Mouse (Mus musculus) embryonic facial prominence, embryonic 11.5 days (tissue): ENCODE data around the gene Cdh13. TPM values are rescaled to one million over a fixed set of nuclear protein-coding genes. Genes with fewer than 3 reads are reported as not detected.

Source experiments
- ATAC-seq: fragments of 200-750 bp; cut with Nextera tagmentation; replicated peaks from 2 replicates; pipeline ENCODE4 v1.8.0; 2017; ENCODE audit warnings: low read depth; ENCODE audit not compliant: insufficient number of reproducible peaks, low FRiP score, low TSS enrichment
- DNase-seq: peaks from one replicate; pipeline ENCODE4 v3.0.0-alpha.2; 2015; ENCODE audit warnings: low spot score
- H3K27ac ChIP-seq: fragments of 300-500 bp; sonication (generic); replicated peaks from 2 replicates; pipeline ENCODE4 v1.5.1; 2014; ENCODE audit warnings: mild to moderate bottlenecking, low read depth, low read length, control low read depth
- H3K27me3 ChIP-seq: fragments of 300-500 bp; sonication (generic); 2 replicates; pipeline ENCODE4 v1.6.1; 2014; ENCODE audit warnings: mild to moderate bottlenecking, low read length, moderate library complexity, mixed read lengths; ENCODE audit not compliant: control insufficient read depth, insufficient read depth
- H3K36me3 ChIP-seq: fragments of 300-500 bp; sonication (generic); replicated peaks from 2 replicates; pipeline ENCODE4 v1.6.1; 2014; ENCODE audit warnings: low read depth, mild to moderate bottlenecking, low read length, moderate library complexity, mixed read lengths; ENCODE audit not compliant: control insufficient read depth, insufficient read depth
- H3K4me1 ChIP-seq: fragments of 300-500 bp; sonication (generic); 2 replicates; pipeline ENCODE4 v1.6.1; 2014; ENCODE audit warnings: low read length, mixed read lengths; ENCODE audit not compliant: control insufficient read depth, insufficient read depth
- H3K4me2 ChIP-seq: fragments of 300-500 bp; sonication (generic); 2 replicates; pipeline ENCODE4 v1.6.1; 2014; ENCODE audit warnings: low read depth, mild to moderate bottlenecking, control low read depth, low read length, moderate library complexity
- H3K4me3 ChIP-seq: fragments of 300-500 bp; sonication (generic); 2 replicates; pipeline ENCODE4 v1.5.1; 2014; ENCODE audit warnings: low read depth, low read length, control low read depth
- H3K9ac ChIP-seq: fragments of 300-500 bp; sonication (generic); replicated peaks from 2 replicates; pipeline ENCODE4 v1.6.1; 2014; ENCODE audit warnings: mild to moderate bottlenecking, control low read depth, low read length
- H3K9me3 ChIP-seq: fragments of 300-500 bp; sonication (generic); replicated peaks from 2 replicates; pipeline ENCODE4 v1.6.1; 2016; ENCODE audit warnings: mild to moderate bottlenecking, low read length, inconsistent platforms, mixed read lengths; ENCODE audit not compliant: control insufficient read depth
- WGBS: fragments of 180-500 bp; shearing (Covaris S2); extraction: QIAGEN DNeasy Blood & Tissue Kit; methylation state at CpG from one replicate; pipeline ENCODE4 v1.1.7; 2014; 5-methylcytosine and 5-hydroxymethylcytosine counted together
- polyA plus RNA-seq: library from polyadenylated mRNA; unstranded; fragments of >200 nt; fragmentation: Nextera tagmentation; extraction: Ambion mirVana; gene quantifications from 2 replicates; pipeline ENCODE4 v1.2.1, GENCODE M21; 2014

Gene Cdh13
- polyA plus RNA-seq, 1 experiment from 2014 or later: 7.1 TPM

DNA sequence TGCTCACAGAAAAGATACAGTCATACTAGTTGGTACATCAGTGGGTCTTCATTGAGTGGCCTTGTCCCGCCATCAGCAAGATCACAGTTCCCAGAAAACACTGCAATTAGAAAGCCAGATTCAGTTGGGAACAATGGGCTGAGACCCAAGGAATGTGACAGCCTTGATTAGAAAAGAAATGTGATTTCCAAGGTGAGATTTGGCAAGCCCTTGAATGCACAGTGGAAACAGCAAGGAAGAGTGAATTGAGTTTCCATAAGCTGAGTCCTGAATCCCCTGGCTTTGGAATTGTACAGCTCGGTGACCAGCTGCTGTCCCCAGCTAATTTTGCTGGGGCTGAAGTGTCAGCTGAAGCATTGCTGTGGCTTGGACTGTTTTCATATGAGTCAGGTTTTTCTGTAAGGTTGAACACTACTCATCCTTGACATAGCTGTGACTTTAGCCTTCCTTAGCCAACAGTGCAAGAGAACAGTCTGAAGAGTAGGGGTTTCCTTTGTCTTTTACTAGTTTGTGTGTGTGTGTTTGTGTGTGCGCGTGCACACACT, 133.3 kb downstream of the Cdh13 start:
- Histone ChIP-seq H3K27me3 (no peaks in the 10 kb centered on the region), H3K27ac (no peak overlapping the region), H3K4me1 (no peaks in the 10 kb centered on the region), H3K4me3 (no peak overlapping the region), H3K9me3 (no peaks in the 10 kb centered on the region), H3K4me2 (no peak overlapping the region), H3K9ac (no peak overlapping the region), H3K36me3 (no peaks in the 10 kb centered on the region)
- no peak for DNase-seq
- WGBS: 82% methylated on average over 4 of the region's 4 CpGs
- ATAC-seq: no peak

GRCm38 (mm10) chr8:118422624-118423023, 139.1 kb downstream of the Cdh13 start:
- DNase-seq: no peak
- ATAC-seq: no peak
- 89% methylated on average over 10 of the region's 10 CpGs for WGBS
- no peak overlapping the region for H3K9ac ChIP-seq
- H3K36me3 ChIP-seq: no peaks in the 10 kb centered on the region
- no peak overlapping the region for H3K4me2 ChIP-seq
- H3K4me1 ChIP-seq: no peaks in the 10 kb centered on the region
- H3K9me3 ChIP-seq: no peaks in the 10 kb centered on the region
- no peak overlapping the region for H3K27ac ChIP-seq
- H3K4me3 ChIP-seq: no peak overlapping the region
- H3K27me3 ChIP-seq: no peaks in the 10 kb centered on the region

DNA sequence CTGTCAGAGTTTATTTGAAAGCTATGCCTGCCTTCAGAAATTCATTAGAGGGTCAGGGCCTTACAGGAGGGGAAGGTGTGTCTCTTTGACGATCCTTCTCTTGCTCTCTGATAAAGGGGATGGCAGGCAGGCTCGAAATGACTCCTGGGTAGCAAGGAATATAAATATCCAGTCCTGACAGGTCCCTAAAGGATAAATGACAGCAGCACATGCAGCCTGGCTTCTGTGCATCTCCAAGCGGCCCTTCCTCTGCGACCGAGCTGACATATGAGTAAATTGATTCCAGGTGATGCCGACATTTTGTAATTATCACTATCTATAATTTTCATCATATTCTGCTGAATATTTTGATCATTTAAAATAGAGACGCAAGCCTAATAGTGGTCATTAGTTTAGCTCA, 145.4 kb downstream of the Cdh13 start:
- ATAC-seq (no peak), DNase-seq (no peak)
- Histone ChIP-seq H3K4me2 (no peak overlapping the region), H3K27ac (no peak overlapping the region), H3K9ac (no peak overlapping the region), H3K9me3 (no peaks in the 10 kb centered on the region), H3K36me3 (no peaks in the 10 kb centered on the region), H3K27me3 (no peaks in the 10 kb centered on the region), H3K4me1 (no peaks in the 10 kb centered on the region), H3K4me3 (no peak overlapping the region)
- 61% methylated on average over 7 of the region's 7 CpGs for WGBS

DNA sequence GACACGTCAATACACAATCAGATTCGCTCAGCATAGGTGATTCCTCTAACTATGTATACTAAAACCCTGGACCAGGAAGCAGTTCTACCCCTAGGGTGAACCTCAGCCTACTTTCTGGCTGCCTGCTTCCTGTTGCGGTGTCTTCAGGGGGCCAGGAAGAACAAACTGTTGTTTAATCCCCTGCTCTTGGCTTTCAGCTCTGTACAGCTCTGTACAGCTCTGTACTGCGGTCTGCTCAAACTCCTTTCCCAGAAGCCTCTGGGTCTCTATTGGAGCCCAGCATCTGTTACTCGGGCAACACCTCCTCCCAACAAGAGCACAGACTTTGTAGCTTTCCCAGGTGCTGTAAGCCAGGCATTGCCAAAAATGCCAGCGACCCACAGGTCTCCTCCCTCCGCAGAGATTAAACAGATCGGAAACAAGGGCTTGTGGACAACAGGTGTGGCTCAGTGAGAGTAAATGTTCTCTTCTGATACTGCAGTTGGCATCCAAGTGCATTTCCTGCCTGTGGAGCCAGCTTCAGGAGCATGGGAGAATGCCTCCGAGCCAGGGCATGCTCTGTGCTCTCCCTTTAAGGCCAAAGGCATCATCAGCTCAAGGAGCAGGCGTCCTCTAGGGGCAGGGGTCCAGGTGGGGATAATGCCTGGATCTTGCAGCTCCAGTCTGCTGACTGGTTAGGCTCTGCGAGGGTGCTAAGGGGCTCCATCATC, 148.4 kb downstream of the Cdh13 start:
- WGBS: 80% methylated on average over 11 of the region's 11 CpGs

DNA sequence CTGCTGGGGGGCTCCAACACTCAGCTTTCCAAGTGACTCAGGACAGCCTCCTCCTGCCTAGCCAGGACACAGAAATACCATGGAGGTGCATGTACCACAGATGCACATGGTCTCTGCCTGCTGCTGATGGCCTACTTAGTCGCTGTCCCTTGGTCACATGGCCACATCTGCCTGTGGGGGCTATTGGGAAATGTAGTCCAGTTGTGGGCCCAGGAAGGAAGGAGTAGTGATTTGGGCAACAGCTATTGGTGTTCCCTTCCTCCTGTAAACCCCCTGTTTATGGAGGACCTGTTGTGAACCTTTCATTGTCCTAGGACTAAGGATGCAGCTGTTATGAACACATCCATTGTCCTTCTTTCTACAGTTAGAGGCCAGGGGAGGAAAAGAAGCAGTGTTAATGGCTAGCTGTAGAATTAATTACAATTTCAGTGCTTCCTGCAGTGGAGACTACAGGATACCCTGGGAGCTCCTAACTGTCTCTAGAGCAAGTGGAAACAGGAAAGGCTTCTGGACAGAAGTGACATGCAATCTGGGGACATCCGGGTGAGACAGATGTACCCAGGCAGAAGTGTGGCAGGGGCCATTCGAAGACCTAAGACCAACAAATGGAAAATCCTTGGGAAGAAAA, 150.1 kb downstream of the Cdh13 start:
- Histone ChIP-seq H3K27me3 (no peaks in the 10 kb centered on the region), H3K9ac (no peak overlapping the region), H3K4me2 (no peak overlapping the region), H3K4me3 (no peak overlapping the region), H3K4me1 (no peaks in the 10 kb centered on the region), H3K27ac (no peak overlapping the region), H3K9me3 (no peaks in the 10 kb centered on the region), H3K36me3 (no peaks in the 10 kb centered on the region)
- DNase-seq (no peak), ATAC-seq (no peak)
- 89% methylated on average over 3 of the region's 3 CpGs for WGBS

More for the DNA sequence above, 148.4 kb downstream of the Cdh13 start:
- H3K4me2 ChIP-seq: no peak overlapping the region
- H3K27me3 ChIP-seq: no peaks in the 10 kb centered on the region
- no peaks in the 10 kb centered on the region for H3K4me1 ChIP-seq
- H3K9me3 ChIP-seq: no peaks in the 10 kb centered on the region
- H3K9ac ChIP-seq: no peak overlapping the region
- H3K27ac ChIP-seq: no peak overlapping the region
- no peak for DNase-seq
- H3K36me3 ChIP-seq: no peaks in the 10 kb centered on the region
- H3K4me3 ChIP-seq: no peak overlapping the region
- no peak for ATAC-seq

DNA sequence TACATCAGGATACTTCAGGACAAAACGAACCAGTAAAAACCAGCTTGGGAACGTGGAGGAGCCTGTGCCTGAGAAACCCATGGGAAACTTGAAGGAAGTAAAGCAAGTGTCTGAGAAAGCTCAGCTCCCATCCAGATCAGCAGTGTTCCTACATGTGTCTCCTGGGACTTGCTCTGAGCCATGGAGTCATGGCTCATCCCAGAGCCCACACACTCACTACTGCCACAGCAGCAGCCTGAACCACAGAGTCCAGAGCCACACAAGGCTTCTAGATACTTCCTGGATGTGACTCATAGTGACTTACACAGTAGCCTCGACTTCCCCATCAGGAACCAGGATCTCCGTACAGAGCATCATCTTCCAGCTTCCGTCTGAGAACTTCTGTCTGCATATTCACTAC, 153.2 kb downstream of the Cdh13 start:
- Histone ChIP-seq H3K4me1 (no peaks in the 10 kb centered on the region), H3K4me3 (no peak overlapping the region), H3K9ac (no peak overlapping the region), H3K4me2 (no peak overlapping the region), H3K36me3 (no peaks in the 10 kb centered on the region), H3K27me3 (no peaks in the 10 kb centered on the region), H3K9me3 (no peaks in the 10 kb centered on the region), H3K27ac (no peak overlapping the region)
- 77% methylated on average over 5 of the region's 5 CpGs for WGBS
- ATAC-seq (no peak), DNase-seq (no peak)

DNA sequence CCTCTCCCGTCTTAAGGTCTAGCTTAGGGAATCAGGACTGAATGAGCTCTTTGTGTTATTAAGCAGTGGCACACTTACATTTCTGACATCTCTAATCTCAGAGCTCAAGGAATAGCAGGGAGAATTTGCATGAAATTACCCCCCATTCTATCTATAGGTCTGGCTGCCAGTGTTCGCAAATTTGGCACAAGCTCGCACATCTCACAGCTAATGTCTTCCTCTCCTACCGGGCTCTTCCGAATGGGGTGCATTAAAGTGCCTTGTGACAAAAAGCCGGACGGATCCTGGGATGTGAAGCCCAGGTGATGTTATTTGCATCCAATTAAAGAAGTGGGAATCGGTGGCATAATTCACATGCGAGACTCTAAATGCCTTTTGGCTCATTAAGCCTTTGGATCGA, 153.6 kb downstream of the Cdh13 start:
- H3K9me3 ChIP-seq: no peaks in the 10 kb centered on the region
- H3K27me3 ChIP-seq: no peaks in the 10 kb centered on the region
- H3K4me3 ChIP-seq: no peak overlapping the region
- H3K4me1 ChIP-seq: no peaks in the 10 kb centered on the region
- H3K27ac ChIP-seq: no peak overlapping the region
- H3K9ac ChIP-seq: no peak overlapping the region
- ATAC-seq: no peak
- WGBS: 78% methylated on average over 10 of the region's 10 CpGs
- H3K36me3 ChIP-seq: no peaks in the 10 kb centered on the region
- DNase-seq: no peak
- no peak overlapping the region for H3K4me2 ChIP-seq

DNA sequence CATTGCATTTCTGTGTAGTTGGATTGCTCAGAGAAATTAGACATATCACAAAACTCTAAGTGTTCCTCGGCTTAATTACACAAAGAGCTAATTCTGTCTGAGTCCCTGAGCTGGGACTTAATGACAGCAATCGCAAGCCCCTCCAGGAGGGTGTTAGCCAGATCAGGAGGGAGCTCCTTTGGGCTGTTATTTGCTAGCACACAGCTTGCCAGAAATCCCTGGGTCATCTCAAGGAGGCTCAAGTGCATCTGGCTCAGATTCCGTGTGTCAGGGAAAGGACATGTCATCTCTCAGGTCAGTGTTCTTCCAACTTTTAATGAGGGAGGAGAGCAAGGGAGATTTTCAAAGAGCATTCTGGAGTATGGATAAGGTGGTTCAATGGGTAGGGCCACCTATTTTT, 154.3 kb downstream of the Cdh13 start:
- no peaks in the 10 kb centered on the region for H3K36me3 ChIP-seq
- no peak overlapping the region for H3K27ac ChIP-seq
- 49% methylated on average over 3 of the region's 3 CpGs for WGBS
- ATAC-seq (no peak), DNase-seq (no peak)
- no peaks in the 10 kb centered on the region for H3K27me3 ChIP-seq
- H3K9me3 ChIP-seq: no peaks in the 10 kb centered on the region
- no peak overlapping the region for H3K4me2 ChIP-seq
- H3K4me1 ChIP-seq: no peaks in the 10 kb centered on the region
- no peak overlapping the region for H3K9ac ChIP-seq
- H3K4me3 ChIP-seq: no peak overlapping the region
